Mouse (Mus musculus) heart, adult 9 months (tissue): ENCODE data around the gene Tmem209.
A peak's percentile ranks its signal among the peaks of the same experiment; 100 is the strongest.

Experiments
- DNase-seq, 2 experiments: peaks; one replicate each; pipeline ENCODE4 v3.0.0; 2022; ENCODE audit warnings: low spot score in 2 of 2

The Tmem209 gene

GRCm38 (mm10) chr6:30462822-30463221 is 46.8 kb downstream of the Tmem209 start:
- DNase-seq: no peak

- no peak for DNase-seq
Measured at GRCm38 (mm10) chr6:30461755-30462344, 47.7 kb downstream of the Tmem209 start.

- DNase-seq: peak; percentile 43 to 44
Measured at GRCm38 (mm10) chr6:30460750-30461446, 48.7 kb downstream of the Tmem209 start.

- DNase-seq: peak; percentile 54 to 59
Measured at GRCm38 (mm10) chr6:30459811-30460749, 49.5 kb downstream of the Tmem209 start.

GRCm38 (mm10) chr6:30459056-30459747 is 50.4 kb downstream of the Tmem209 start:
- no peak for DNase-seq

GRCm38 (mm10) chr6:30458626-30459025 is 51.0 kb downstream of the Tmem209 start:
- DNase-seq: no peak

GRCm38 (mm10) chr6:30456991-30457390 is 52.6 kb downstream of the Tmem209 start:
- DNase-seq: no peak

- no peak for DNase-seq
Measured at GRCm38 (mm10) chr6:30439576-30439975, 70.0 kb downstream of the Tmem209 start.

- DNase-seq: no peak
Measured at GRCm38 (mm10) chr6:30437054-30437453, 72.5 kb downstream of the Tmem209 start.

- DNase-seq: peak in 1 of 2 experiments; percentile 31
Measured at GRCm38 (mm10) chr6:30436476-30436875, 73.1 kb downstream of the Tmem209 start.

GRCm38 (mm10) chr6:30432461-30433192 is 77.0 kb downstream of the Tmem209 start:
- no peak for DNase-seq
